Mouse (Mus musculus): Measurements from ENCODE around the gene Cyp4f37.
A peak's percentile ranks its signal among the peaks of the same experiment; 100 is the strongest.
"Not testable (repeated sequence)": the region's sequence is repeated elsewhere in the genome, so short reads cannot be mapped to it uniquely, and the experiment has no call there.

Cyp4f37 gene

DNA sequence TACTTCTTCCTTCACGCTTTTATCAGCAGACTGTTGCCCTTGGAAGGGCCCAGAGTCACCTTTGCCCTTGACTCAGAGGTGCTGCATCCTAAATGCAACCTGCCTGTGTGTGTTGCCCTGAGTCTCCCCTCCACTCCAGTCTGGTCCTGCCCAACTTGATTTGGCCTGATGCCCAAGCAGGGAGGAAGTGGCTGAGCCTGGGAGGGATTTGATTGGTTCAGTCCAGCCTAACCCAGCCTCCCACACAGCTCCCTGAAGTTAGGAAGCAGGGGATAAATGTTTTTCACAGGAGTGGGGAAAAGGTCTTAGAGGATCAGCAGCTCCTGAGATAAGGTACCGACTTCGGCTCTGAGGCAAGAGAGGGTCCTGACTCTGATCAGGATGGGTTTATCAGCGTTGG is at the start of gene Cyp4f37:
Gene Cyp4f37 (plus strand): TSS at position 292 of the 400 bp plus-strand sequence.
- not testable (repeated sequence) for DNase-seq (ENCODE audit: low spot score)

DNA sequence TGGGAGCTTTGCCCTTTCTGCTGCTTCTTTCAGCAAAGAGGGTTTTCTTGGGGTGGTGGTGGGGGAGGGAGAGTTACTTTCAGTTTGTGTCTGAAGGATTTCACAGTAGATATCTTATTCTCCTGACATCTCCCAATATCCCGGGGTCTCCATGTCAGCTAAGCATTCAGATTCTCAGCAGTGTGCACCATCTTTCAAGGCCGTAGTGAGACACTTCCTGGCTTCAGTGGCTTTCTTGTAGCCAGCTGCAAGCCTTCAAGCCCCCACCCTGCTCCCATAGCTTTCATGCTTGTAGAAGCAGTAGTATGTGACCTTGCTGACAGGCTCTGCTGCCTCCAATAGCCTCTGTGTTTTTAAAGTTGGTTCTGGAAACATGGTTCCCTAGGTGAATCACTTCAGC is 47.8 kb upstream of the Cyp4f37 start:
- not testable (repeated sequence) for DNase-seq (ENCODE audit: low spot score)

DNA sequence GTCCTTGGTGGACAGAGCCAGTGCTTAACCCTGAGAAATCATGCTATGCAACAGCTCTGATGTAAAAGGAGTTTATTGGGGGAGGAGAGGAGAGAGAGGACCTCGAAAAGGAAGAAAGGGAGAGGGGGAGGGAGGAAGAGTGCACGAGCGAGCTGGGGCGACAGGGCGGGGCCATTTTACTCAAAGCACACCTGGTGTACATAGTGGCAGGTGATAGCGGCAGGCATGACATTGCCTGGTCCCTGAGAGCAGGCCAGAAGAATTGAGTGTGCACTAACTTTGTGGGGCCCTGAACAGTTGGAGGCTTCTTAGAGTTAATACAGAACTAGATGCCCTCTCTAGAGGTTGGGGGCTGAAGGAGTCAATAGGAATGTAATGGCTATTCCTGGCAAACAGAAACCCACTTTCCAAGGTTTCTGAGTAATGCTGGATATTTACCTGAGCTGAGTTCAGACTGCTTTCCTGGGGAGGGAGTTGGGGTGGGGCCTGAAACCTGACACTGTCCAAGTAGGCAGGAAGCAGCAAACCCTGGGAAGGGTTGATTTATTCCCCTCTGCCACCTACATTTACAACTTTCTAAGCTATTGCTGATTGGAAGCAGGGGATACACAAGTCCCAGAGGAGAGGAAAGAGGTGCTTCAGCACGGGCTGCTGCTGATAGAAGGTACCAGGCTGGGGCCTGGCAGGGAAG is 43.5 kb upstream of the Cyp4f37 start:
- DNase-seq (ENCODE audit: low spot score), result no peak

DNA sequence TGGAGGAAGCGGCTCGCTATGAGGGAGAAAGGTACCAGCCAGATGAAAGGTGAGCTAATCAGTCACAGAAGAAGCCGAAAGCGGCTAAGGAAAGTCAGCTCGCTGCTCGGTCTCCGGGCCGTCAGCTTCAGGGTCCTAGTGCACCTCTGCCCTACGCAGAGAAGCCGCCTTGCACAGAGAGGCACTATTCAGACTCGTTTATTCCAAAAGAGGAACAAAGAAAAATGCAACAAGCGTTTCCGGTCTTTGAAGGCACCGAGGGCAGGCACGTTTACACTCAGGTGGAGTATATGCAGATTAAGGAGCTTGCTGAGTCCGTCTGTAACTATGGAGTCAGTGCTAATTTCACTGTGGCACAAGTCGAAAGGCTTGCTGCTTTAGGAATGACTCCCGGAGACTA is 24.6 kb upstream of the Cyp4f37 start:
- DNase-seq (ENCODE audit: low spot score), result no peak

DNA sequence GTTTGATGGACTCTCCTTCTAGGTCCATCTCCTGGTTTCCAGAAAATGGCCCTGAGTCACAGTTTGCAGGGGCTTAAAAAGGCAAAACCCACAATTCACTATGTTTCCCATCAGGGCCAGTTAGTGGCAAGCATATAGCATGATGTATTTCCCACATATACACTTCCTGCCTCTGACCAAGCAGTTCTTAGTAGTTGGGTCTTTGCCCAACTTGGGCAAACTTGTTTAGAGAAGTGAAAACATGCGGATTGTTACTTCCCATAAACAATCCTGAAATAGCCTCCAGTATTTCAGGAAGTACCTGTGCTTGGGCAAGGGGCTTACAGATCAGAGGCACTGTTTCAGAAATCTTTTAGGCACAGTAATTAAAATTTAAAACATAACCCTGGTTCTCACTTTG is 13.1 kb upstream of the Cyp4f37 start:
- no peak for DNase-seq (ENCODE audit: low spot score)

DNA sequence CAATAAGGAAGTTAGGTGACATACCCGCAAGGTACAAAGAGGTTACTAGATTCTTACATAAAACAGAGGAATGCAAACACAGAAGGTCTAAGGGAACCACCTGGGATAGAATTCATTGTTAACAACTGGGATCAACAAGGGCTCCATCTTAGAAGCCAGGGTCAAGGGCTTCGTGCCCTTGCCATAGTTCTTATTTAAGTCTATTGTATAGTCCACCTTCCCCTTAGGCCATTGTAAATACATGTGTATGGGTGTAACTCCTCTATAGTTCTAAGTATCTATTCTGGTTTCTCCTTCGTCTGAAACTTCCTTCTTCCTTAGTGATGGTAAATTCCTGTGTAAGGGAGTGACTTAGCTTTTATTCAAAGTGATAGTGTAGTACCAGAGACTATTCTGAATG is 10.9 kb upstream of the Cyp4f37 start:
- DNase-seq (ENCODE audit: low spot score), result not testable (repeated sequence)

DNA sequence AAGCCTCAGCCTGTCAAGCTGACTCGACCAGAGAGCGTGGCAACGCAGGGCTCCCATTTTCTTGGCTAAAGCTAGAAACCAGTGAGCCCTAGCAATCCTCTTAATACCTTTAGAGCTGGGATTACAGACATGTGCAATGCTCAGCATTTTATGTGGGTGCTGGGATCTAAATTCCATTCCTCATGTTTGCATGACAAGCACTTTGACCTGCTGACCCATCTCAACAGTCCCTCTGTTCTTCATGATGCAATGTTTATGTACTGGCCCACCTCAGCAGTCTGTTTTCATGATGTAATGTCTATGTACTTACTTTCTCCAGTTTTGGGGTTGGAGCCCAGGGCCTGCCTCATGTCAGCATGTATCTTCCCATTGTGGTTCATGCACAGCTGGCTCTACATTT is 10.2 kb upstream of the Cyp4f37 start:
- DNase-seq (ENCODE audit: low spot score), result no peak

DNA sequence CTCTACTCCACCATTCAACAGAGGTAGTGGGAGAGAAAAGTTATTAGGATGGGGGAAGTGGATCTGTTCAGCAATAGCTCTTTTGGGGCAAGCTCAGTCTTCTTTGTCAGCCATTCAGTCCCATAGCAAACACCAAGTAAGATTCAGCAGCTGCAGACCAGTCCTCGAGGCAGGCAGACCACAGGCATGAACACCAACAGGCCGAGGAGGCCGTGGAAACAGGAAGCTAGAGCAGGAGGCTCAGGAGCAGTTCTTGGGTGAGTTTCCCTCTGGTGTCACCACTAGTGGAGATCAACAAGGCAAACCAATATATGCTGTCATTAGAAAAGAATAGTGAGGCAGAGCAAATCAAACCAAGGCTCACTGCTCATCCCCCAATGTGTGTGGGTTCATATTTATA is 8.7 kb upstream of the Cyp4f37 start:
- no peak for DNase-seq (ENCODE audit: low spot score)

DNA sequence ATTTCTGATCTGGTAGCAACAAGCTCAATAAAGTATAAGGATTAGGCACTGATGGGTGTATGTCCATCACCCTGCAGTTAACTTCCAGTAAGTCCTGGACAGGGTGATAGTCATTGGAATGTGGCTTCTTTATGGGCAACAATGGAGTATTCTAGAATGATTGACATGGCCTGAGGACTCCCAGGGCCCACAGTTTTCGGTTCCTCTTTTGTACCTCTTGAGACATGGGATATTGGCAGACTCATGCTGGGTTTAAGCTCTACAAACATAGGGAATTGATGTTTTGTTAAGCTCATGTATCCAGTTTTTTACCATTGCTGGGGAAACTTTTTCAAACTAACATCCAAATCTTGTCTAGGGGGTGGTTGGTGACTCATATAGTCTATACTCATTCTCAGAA is 3.9 kb upstream of the Cyp4f37 start:
- DNase-seq (ENCODE audit: low spot score), result no peak

DNA sequence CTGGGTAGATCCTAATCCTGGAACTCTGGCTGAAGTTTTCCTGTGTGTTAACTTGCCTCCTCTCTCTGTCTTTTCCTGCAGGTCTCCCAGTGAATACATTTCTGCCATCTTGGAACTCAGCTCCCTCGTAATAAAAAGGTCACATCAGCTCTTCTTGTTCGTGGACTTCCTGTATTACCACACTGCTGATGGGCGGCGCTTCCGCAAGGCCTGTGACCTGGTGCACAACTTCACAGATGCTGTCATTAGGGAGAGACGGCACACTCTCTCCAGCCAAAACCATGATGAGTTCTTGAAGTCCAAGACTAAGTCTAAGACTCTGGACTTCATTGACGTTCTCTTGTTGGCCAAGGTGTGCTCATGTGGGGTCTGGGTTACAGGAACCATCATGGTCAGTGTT is 8.6 kb downstream of the Cyp4f37 start:
- DNase-seq (ENCODE audit: low spot score), result not testable (repeated sequence)

DNA sequence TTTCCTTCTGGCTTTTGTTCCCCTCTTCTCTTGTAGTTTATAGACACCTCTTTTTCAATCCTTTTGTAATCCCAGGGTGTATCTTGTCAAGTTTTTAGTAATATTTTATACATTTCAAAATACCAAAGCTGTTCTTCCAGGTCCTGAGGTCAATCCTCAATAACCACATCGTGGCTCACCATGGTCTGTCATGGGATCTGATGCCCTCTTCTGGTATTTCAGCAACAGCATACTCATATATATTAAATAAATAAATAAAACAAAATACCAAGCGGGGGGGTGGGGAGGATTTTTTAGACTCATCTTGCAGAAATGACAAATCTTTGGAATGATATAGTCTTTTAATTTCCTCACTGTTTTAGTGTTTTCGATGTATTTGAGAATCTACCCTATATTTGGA is 10.8 kb downstream of the Cyp4f37 start:
- no peak for DNase-seq (ENCODE audit: low spot score)

DNA sequence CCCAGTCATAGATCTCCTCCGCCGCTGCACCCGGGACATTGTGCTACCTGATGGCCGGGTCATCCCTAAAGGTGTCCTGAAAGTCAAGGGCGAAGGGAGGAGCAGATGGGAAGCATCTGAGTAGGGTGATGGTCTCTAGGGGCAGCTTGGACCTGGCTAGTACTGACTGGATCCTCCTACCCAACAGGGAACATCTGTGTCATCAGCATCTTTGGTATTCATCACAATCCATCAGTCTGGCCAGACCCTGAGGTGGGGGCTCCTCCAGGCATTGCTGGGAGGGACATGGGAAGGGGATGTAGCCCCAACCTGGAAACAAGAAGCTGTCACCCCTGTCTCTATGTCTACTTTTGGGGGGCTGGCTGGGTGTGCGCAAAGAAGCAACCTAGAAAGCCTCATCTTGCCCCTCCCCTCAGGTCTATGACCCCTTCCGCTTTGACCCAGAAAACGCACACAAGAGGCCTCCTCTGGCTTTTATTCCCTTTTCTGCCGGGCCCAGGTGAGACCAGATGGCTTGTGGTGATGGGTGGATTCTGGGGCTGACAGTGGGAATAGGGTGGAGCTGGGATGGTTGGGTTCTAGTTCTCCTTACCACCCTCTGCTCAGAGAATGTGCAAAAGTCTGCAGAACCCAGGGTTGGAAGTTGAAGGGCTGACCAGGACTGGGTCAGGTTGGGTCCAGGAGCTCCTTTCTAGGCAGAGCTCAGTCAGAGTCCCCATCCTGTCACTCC is 13.3 kb downstream of the Cyp4f37 start:
- DNase-seq (ENCODE audit: low spot score), result not testable (repeated sequence)

DNA sequence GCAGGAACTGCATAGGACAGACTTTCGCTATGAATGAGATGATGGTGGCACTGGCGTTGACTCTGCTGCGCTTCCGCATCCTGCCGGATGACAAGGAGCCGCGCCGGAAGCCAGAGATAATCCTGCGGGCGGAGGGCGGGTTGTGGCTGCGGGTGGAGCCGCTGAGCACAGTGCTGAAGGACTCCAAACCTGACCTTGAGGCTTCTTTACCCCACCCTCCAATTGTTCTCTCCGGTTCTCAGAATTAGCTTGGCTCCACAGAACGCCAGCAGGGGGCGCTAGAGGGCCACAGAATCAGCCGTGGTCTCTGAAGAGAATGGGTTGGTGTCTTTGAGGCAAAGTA is 13.8 kb downstream of the Cyp4f37 start:
- peak; percentile 59 for DNase-seq (ENCODE audit: low spot score)

DNA sequence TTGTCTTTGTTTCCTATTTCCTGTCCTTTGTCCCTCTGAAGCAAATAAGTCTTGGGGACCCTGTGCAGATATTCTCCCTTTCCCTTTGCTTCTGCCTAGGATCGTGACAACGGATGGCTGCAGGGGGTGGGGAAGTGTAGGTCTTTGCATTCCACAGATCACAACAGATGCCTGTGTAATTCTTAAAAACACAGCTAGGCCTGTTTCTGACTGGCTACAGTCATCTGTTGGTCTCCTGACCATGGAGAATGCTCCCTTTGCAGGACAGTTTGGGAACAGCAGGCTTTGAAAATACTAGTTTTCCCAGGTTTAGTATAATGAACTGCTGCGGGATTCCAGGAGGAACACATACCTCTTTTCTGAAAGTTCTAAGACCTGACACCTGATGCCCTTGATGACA is 15.2 kb downstream of the Cyp4f37 start:
- DNase-seq (ENCODE audit: low spot score), result no peak

DNA sequence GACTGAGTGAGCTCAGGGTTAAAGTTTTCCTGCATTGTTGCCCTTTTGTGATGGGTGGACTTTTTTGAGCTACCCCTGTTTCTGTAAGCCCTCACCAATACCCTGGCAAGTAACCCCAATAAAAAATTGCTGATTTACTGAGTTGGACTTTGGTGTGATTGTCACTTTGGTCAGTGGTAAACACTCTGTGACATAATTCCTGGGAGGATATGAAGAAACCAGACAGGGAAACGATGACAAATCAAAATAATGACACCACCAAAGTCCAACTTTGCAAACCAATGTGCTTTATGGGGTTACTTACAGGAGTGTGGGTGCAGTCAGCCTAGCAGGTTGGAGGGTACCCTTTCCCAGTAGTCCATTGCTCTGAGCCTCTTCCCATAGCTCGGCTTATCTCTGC is 16.0 kb downstream of the Cyp4f37 start:
- DNase-seq (ENCODE audit: low spot score), result no peak

DNA sequence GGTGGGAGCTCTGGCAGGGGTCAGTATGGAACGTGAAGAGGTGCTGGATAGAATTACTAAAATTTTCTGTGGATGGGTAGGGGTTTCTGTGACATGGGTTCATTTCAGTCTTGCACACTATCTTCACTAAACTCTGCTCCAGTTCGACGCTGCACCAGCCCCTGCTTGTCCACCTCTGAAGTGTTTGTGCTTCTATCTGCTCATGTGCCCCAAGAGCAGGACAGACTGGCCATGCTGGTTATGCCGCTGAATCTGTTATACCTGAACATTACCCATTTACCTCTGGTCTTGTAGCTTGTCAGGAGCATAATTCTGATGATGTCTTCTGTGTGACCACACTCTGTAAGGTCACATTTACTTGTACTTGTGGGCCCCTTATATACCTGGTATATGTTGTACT is 25.5 kb downstream of the Cyp4f37 start:
- no peak for DNase-seq (ENCODE audit: low spot score)

DNA sequence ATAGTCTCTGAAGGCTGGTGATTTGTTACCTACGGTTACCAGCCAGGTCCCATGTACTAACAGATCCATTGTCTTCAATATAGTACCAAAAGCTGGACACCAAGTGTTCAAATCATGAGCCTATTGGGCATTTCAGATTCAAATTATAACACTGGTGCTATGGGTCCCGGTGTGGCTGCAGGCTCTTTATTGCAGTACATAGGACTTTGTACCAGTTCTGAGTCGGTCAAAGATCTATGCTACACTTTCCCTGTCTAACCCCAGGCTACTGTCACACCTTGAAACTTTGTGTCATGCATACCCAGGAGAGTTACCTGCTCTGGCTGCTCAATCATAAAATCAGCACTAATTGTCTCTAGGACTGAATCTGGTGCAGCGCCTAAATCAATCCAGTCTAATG is 32.8 kb downstream of the Cyp4f37 start:
- no peak for DNase-seq (ENCODE audit: low spot score)

DNA sequence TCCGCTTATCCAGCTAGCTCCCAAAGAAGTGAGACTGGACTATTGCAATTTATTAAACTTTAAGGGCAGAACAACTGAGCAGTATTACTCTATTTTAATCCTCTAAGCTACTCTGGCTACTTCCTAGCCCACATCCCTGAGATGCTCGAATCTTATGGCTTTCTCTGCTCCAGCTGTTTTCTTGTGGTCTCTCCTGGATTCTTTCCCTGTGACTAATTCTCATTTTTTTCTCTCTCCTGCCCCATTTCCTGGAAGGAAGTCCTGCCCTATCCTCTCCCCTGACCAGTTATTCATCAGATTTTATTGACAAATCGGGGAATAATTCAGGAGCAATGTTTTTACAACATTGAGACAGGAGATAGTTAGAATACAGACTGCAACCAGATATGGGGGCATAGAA is 35.9 kb downstream of the Cyp4f37 start:
- no peak for DNase-seq (ENCODE audit: low spot score)

DNA sequence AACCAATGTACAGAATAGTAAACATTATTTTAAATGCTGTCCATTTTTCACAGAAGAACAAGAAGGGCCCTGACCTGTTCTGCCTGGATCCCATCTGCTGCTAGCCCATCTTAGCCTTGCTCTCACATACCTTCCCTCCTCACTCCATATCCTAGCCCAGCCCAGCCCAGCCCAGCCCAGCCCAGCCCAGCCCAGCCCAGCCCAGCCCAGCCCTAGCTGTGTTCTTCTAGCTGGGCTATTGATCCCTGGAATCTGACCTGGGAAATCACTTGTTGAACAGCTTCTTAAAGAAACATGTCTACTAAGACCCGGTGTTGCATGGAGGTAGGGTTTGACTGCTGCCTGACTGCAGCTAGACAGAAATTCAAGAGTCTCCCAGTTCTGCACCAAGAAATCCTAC is 37.1 kb downstream of the Cyp4f37 start:
- no peak for DNase-seq (ENCODE audit: low spot score)

DNA sequence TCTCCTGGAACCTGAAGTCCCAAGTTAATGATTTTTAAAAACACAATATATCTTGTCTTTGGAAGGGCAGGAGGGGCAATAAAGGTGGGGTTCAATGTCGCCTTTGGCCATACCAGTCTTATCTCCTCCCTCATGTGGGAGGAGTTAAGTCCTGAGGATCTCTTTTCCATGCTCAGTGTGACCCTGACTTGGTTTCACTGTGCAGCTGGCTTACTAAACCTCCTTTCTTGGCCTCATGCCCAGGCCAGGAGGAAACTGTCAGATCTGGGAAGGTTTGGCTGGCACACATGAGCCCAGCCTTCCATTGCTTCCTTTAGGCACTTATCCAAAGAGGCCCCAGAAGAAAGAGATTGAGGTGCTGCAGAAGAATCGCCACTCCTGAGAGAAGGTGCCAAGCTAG is 37.6 kb downstream of the Cyp4f37 start, which contains the start of gene Cyp4f40:
Gene Cyp4f40 (plus strand): TSS at position 189 of the 400 bp plus-strand sequence.
- no peak for DNase-seq (ENCODE audit: low spot score)

DNA sequence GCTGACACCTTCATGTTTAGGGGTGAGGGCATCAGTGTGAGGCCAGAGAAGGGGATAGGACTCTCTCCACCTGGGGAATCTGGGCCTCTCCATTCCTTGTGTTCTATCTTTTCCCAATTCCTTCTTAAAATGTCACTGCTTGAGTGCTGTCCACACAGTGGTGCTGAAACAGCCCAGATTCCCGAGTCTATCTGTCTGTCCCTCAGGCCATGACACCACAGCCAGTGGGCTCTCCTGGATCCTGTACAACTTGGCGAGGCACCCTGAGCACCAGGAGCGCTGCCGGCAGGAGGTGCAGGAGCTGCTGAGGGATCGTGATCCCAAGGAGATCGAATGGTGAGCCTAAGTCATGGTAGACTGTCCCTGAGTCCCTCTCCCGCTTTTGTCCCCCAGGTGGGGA is 52.9 kb downstream of the Cyp4f37 start:
- no peak for DNase-seq (ENCODE audit: low spot score)

DNA sequence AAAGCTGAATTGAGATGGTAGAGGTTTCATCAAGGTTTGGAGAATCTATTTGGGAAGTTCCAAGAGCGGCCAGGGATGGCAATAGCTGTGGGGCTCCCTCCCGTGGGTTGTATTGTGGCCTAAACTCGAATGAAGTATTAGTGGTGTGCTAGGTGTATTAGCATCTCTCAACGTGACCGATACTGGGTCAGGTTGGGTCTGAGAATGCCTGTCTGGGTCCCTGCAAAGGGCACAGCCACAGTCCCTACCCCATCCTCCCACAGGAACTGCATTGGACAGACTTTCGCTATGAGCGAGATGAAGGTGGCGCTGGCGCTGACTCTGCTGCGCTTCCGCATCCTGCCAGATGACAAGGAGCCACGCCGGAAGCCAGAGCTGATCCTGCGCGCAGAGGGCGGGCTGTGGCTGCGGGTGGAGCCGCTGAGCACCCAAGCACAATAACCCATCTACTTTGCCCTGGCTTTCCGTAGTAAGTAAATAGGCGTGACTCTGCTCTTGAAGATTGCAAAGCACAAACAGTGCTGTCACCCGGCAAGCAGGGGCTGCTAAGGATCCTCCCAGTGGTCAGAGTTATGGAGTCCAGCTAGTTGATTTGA is 55.0 kb downstream of the Cyp4f37 start:
- no peak for DNase-seq (ENCODE audit: low spot score)

DNA sequence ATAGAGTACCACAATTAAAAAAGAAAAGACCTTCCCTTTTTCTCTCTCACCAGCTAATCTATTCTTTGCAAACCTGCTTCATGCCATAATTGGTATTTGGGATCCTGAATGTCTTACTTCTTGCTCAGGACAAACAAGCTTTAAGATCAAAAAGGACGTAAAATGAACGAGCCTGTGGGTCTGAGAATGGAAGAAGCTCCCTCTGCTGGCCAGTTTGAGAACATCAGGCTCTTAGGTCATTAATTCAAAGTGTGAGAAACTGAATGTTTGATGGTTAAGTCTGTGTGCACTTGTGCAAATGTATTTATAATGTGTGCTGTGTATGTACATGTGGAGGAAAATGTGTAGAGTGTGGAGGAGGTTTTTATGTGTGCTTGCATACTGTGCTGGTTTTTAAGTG is 59.3 kb downstream of the Cyp4f37 start:
- DNase-seq (ENCODE audit: low spot score), result no peak

Measured in spleen, adult 12 weeks (tissue).